Mouse (Mus musculus): Measurements from ENCODE around the gene Fam89a. TPM values are rescaled to one million over a fixed set of nuclear protein-coding genes. Genes with fewer than 3 reads are reported as not detected.

Fam89a gene
- polyA plus RNA-seq, 1 experiment from 2014 or later: 5.5 TPM

Other genes starting within 250 kb of the Fam89a start
- gene Cog2, start 231.1 kb downstream of the Fam89a start, polyA plus RNA-seq (2014; fragmentation: Nextera tagmentation; extraction: Ambion mirVana): 37.9 and 42.6 TPM in 2 replicates
- 0.12 TPM in 1 of 2 replicates, not detected in the other for gene Agt, start 182.1 kb downstream of the Fam89a start, polyA plus RNA-seq (2014; fragmentation: Nextera tagmentation; extraction: Ambion mirVana)
- gene Capn9, start 175.7 kb downstream of the Fam89a start, polyA plus RNA-seq (2014; fragmentation: Nextera tagmentation; extraction: Ambion mirVana): 0.09 TPM in 1 of 2 replicates, not detected in the other
- gene 2310022B05Rik, start 88.5 kb downstream of the Fam89a start, polyA plus RNA-seq (2014; fragmentation: Nextera tagmentation; extraction: Ambion mirVana): 33.0 and 34.3 TPM in 2 replicates
- 57.7 and 61.2 TPM in 2 replicates for gene Ttc13, start 29.8 kb downstream of the Fam89a start, polyA plus RNA-seq (2014; fragmentation: Nextera tagmentation; extraction: Ambion mirVana)
- 27.7 and 31.4 TPM in 2 replicates for gene Arv1, start 29.7 kb downstream of the Fam89a start, polyA plus RNA-seq (2014; fragmentation: Nextera tagmentation; extraction: Ambion mirVana)
- gene Trim67, start 41.3 kb upstream of the Fam89a start, polyA plus RNA-seq (2014; fragmentation: Nextera tagmentation; extraction: Ambion mirVana): 7.1 and 7.5 TPM in 2 replicates
- gene Gnpat, start 111.2 kb upstream of the Fam89a start, polyA plus RNA-seq (2014; fragmentation: Nextera tagmentation; extraction: Ambion mirVana): 139 and 140 TPM in 2 replicates
- gene 2810004N23Rik, start 111.3 kb upstream of the Fam89a start, polyA plus RNA-seq (2014; fragmentation: Nextera tagmentation; extraction: Ambion mirVana): 41.5 TPM in 2 replicates
- 7.7 and 8.0 TPM in 2 replicates for gene Exoc8, start 145.9 kb upstream of the Fam89a start, polyA plus RNA-seq (2014; fragmentation: Nextera tagmentation; extraction: Ambion mirVana)
- 12.2 and 14.5 TPM in 2 replicates for gene Sprtn, start 146.1 kb upstream of the Fam89a start, polyA plus RNA-seq (2014; fragmentation: Nextera tagmentation; extraction: Ambion mirVana)
- 19.5 and 20.9 TPM in 2 replicates for gene Egln1, start 197.5 kb upstream of the Fam89a start, polyA plus RNA-seq (2014; fragmentation: Nextera tagmentation; extraction: Ambion mirVana)